Mouse (Mus musculus) embryonic fibroblast, embryonic 13.5 days (primary cell): ENCODE measurements around the gene Otud7b.

Experiments used
- CTCF ChIP-seq: IDR thresholded peaks from 2 replicates; pipeline ENCODE4 v1.5.1; 2011; ENCODE audit warnings: mild to moderate bottlenecking, control low read depth, low read length, moderate library complexity, borderline replicate concordance; ENCODE audit not compliant: insufficient read depth
- POLR2A ChIP-seq: IDR thresholded peaks from 2 replicates; pipeline ENCODE4 v1.6.1; 2011; ENCODE audit warnings: low read depth, mild to moderate bottlenecking, control low read depth, low read length, moderate library complexity

DNA sequence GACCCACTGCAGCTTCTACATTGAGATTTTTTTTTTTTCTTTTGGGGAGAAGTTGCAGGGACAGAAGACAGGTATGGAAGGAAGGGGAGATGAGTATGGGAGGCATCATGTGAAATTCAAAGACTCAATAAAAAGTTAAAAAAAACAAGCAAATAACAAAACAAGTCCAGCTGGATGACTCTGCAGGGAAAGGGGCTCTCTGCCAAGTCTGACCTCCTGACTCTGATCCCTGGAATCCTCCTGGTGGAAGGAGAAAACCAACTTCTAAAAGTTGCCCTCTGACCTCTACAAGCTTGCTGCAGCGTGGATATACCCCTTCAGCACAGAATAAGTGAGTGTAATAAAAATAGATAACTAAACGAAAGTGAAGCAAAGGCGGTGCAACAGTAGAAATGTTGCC, 25.6 kb upstream of the Otud7b start:
- TF ChIP-seq CTCF (no peak), POLR2A (no peak)
